Mouse (Mus musculus): ENCODE measurements at regions not wholly inside any gene's neighbourhood (a gene's known extent, or its start where the extent isn't known, plus 50 kb on each side); places are given as distances from the start of the nearest gene placed in this dataset.

DNA sequence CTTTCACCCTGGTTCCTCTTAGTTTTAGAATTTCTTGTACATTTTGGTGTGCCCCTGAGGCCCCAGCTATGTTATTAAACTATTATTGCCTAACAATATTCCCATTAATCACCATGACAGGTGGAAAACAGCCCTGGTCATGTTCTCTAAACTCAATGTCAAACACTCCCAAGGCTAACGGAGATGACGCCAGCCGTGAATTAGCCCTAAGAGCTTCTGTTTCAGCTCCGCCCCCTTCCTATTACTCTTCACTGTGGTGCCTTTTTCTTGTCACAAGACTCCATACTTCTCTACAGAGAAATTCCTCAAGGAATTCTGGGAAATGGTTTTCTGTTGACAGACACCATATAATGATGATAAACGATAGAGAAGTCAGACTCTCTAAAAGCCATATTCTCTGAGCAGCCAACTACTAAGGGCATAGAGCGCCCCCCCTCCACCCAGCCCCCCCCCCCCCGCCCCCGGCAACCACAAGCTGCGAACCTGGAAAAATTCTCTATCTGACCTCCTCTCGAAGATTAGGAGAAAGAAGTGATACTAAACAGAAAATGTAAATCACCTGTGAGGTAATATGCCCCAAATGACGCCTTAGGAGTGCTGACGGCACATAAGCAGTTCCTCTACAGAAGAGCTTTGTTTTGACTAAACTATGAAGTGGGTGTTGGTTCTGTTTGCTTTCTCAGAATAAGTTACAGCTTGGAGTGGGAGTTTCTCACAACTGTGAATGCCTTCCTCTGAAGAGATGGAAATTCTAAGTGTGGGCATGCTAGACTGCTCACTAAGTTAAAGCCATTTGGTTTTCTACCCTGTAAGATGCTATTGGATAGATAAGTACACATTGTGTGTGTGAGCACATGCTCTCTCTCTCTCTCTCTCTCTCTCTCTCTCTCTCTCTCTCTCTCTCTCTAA is 76.8 kb upstream of the Sfrp2 start:
- DNase-seq (ENCODE audit: low spot score), result no peak

DNA sequence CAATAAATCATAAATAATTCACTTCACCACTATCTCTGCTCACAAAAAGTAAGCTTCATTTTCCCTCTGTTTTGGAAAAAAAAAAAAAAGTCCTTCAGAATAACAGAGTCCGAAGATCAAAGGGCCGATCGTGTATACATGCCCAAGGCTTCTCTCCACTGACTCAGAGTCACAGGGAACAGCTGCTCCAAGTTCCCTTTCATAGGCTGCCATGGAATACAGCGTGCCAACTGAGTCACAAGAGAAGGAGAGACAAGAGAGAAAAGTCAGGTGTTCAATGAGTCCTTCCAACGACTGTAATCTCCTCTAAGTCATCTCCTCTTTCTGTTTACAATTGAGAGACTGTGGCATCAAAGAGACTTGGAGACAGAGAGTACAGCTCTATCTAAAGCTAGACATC is 71.6 kb upstream of the Sfrp2 start:
- DNase-seq (ENCODE audit: low spot score), result no peak

DNA sequence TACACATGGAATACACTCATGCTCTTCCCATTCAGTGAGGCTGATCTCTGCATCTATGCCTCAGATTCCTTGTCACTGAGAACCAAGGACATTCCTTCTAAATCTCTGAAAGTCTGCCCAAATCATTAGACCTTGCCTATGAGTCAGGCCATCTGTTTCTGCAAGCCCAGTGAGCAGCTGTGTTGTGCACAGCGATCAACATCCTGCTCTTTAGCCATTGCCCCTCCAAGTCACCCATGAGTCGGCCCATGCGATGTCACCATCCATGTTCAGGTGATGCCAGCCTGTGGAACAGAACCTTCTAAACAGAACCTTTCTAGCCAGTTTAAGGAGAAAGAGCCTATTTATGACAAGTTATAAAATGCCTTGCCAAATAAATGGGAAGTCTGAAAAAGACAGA is 66.4 kb upstream of the Sfrp2 start:
- no peak for DNase-seq (ENCODE audit: low spot score)

DNA sequence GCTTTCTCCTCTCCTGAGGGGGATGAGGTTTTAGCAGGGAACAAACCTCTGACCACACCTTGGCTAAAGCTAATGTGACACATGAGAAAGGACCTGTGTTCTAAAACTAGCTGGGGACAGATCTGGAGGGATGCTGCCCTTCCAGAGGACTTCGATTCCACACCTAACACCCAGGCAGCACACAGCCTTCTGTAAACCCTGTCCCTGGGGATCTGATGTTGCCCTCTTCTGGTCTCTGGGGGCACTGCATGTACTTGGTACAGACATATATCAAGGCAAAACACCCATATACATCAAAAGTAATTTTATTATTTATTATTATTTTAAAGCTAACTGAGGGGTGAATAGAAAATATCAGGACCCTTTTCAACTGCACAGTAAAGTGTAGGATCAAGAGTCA is 65.0 kb upstream of the Sfrp2 start:
- no peak for DNase-seq (ENCODE audit: low spot score)

DNA sequence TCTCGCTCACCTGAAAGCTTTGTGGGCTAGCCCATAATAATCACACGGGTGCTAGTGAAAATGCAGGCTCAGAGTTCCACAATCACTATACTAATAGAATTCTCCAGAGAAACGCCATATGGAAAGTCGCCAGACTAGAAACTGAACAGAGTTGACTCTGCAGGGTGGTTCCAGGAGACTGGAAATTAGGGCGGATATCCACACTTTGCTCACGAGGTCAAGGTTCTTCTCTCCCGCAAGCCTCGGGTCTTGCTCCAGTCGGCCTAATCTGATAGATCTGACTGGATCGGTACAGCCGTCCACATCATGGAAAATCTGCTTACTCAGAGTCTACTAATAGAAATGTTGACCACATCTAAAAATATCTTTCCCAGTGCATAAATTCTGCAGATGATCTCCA is 61.6 kb upstream of the Sfrp2 start:
- DNase-seq (ENCODE audit: low spot score), result peak; percentile 21

DNA sequence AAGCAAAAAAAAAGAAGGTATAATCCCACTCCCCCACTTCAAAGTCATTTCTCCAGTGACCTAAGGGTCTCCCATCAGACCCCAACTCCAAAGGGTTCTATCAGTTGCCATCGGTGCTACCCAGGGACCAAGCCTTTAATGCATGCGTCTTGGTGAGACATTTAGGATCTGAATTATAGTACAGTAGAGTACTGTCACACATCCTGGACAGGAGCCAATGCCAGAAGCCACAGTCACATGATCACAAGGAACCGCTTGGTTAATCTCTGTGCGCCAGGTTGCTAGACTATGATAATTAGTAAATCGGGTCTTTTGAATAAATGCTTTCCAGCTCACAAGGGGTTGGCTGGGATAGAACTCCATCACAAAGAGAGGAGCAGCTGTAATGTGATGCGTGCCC is 60.9 kb upstream of the Sfrp2 start:
- DNase-seq (ENCODE audit: low spot score), result no peak

DNA sequence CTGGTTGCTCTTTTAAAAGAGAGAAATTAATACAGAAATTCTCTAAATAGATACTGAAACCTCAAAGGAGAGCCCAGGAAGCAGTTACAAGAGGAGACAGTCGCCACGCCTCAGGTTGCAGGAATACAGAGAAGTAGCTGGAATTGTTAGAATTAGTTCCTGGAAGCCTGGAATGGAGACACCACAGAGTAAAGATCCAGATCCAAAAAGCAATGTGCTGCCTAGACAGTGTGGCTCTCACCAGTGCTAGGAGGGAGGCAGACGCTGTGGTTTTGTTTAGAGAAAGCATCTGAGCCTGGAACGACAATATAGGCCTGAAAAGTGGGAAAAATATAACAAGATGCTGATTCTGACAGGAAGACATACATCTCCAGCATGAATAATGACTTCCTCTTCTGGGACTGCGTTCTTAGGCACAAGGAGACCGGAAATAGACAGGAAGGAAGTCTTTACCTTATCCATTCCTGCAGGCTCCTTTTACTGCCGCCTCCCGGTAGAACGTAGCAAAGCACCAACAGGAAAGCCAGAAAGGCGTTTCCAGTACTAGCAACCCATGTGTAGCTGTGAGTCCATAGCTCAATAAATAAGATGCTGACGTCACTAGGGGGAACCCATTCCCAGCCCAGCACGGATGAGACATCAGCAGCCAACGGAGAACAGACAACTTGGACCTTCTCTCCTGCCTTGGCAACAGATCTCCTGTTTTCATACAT is 59.4 kb upstream of the Sfrp2 start:
- DNase-seq (ENCODE audit: low spot score), result no peak

DNA sequence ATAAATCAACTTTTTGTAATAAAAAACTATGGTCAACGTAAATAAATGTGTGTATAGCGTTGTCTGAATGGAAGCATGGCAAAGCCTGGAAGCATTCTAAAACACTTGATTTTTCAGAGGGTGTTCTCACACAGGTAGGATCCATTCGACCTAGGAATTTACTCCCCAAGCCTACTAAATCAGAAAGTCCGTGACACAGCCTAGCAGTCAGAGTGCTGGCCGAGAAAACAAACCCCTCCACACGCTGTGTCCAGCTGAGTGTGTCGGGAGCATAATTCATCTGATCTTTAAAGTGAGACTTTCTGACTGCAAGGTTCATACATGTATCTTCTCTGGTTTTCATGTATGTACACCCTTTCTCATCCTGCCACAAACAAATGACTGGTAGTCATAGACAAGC is 58.8 kb upstream of the Sfrp2 start:
- DNase-seq (ENCODE audit: low spot score), result no peak

DNA sequence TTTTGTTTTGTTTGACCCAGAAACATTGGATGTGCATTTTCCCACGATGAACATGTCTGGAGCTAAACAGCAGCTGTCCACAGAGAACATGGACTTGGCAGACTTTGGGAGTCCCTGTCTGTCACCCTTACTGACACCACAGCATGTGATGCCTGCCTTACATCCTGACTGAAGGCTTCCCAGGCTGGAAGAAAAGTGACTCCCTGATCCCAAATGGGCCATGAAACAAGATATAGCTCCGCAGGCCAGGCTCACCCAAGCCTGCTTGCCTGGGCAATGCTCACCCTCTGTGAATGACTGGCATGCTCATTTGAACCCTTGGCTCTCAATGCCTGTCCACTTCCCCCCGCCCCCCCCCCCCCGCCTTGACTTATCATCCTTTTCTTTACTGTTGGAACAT is 57.1 kb upstream of the Sfrp2 start:
- DNase-seq (ENCODE audit: low spot score), result peak; percentile 8

DNA sequence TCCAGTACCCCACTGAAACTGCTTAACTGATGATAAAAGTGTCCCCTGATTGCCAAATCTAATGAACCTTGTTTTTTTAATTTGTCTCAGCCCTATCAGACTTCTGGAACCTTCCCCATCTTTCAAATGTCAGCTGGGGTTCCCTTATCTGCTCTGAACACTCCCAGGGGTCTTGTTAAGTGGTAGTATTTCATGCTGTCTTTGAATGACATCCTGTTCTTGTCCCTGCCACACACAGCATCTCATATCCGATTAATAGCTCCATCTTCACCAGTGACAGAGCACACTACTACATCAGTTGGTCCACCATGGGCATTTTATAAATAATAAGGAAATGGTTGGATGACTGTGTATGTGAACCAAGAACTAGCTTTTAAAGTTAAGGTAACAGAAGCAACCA is 56.6 kb upstream of the Sfrp2 start:
- DNase-seq (ENCODE audit: low spot score), result no peak

DNA sequence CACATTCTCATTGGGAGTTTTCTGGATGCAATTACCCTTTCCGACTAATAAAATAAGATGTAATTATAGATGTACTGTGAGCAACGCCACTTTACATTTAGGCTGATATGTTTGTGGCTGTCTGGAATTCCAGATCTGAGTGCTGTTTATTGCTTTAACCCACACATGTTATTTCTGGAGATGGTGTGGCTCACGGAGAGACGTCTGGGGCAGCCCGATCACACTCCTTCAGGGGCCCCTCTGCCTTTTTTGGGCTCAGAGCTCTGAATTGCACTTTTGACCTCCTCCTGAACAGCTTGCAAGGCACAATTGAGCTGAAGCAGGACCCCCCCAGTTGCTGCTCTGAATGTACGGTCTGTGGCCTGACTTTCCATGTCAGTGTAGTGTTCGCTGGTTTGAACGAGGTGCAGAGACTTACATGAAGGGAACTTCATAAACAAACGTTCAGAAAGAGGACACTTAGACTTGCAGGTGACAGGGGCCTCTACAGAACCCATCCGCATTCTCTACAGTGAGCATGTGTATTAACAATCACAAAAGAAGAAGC is 55.1 kb upstream of the Sfrp2 start:
- DNase-seq (ENCODE audit: low spot score), result no peak

DNA sequence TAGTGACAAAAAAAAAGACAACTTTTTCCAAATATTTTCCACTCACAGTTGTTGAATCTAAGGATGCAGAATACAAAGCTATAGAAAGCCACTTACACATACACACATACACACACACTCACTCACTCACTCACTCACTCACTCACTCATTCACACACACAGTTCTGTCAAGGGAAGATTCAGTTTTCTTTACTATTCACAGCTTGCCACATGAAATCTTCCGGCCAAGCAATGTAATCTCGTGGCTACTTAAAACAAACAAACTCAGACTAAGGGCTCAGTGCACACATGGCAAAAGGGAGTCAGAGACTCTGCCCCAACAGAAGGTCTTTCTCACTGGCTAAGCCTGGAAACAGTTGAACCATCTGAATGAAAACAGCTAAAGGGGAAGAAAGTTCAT is 53.8 kb upstream of the Sfrp2 start:
- DNase-seq (ENCODE audit: low spot score), result no peak

DNA sequence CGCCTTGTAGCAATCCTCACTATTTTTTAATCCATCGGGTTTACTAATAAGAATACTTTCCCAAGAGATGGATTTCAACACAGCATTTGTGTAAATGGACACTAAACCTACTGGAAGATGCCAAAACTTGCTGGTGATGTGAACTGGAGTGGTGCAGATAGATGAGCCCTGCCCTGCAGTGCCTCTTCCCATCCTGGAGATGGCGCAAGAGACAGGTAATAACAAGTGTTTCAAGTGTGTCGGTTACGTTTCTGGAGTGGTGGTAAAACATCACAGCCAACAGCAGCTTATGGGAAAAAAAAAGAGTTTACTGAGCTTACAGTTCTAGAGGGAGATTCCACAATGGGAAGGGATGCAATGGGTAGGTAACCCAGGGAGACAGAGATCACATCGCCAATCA is 51.5 kb upstream of the Sfrp2 start:
- DNase-seq (ENCODE audit: low spot score), result no peak
